Mouse (Mus musculus): ENCODE results near the gene Stk39. TPM values are rescaled to one million over a fixed set of nuclear protein-coding genes. Genes with fewer than 3 reads are reported as not detected.

The Stk39 gene
- polyA plus RNA-seq, 1 experiment: 16.7 TPM

DNA sequence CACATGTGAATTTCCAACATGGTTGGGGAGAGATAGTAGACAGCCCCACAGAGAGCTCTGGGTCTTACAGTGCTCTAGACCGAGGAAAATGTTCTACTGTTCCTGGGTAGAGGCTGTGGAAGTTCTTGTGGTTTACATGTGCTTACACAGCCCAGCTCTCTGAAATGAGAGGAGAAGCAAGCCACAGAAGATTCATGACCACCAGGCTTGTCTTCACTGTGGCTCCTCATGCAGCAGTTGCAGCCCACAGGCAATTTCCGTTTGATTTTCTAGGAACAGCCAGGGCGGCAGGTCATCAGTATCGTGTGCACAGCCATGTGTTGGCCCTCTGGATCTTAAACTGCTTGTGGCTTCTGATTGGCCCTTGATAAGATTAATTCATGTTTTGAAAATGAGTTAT lies 252.2 kb downstream of the Stk39 start:
- Histone ChIP-seq H3K4me3 (ENCODE audit: insufficient read depth, low read depth, low read length) (no peak overlapping the region), H3K27ac (replicated peaks; ENCODE audit: low read depth, low read length) (no peak overlapping the region), H3K4me1 (ENCODE audit: control insufficient read depth, insufficient read depth, insufficient read length, low read length) (peaks cover 2% of the 10 kb centered on the region; the same call in 1 of the 2 replicates)

- Histone ChIP-seq H3K4me3 (ENCODE audit: insufficient read depth, low read depth, low read length) (no peak overlapping the region), H3K27ac (replicated peaks; ENCODE audit: low read depth, low read length) (no peak overlapping the region), H3K4me1 (ENCODE audit: control insufficient read depth, insufficient read depth, insufficient read length, low read length) (no peaks in the 10 kb centered on the region)
Measured at GRCm38 (mm10) chr2:68215176-68215575, 256.9 kb downstream of the Stk39 start.

- Histone ChIP-seq H3K4me3 (ENCODE audit: insufficient read depth, low read depth, low read length) (no peak overlapping the region), H3K4me1 (ENCODE audit: control insufficient read depth, insufficient read depth, insufficient read length, low read length) (no peaks in the 10 kb centered on the region), H3K27ac (replicated peaks; ENCODE audit: low read depth, low read length) (no peak overlapping the region)
Measured at GRCm38 (mm10) chr2:68214400-68214799, 257.7 kb downstream of the Stk39 start.

DNA sequence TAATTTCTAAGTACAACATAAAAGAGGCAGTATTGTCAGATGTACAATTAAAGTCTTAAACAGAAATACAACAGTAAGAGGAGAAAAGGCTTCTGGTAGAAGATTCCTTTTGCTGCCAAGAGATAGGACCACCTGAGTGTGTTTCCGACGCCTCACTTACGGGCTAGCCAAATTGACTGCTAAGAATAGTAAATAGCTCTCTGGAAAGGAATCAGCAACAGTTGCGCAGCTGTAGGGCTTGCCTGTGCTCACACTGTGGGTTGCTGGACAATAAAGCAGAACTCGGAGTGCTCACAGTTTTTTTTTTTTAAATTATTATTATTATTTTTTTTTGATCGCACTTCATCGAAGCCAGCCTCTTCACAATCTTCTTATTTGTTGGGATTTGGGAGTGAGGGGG lies 260.6 kb downstream of the Stk39 start:
- Histone ChIP-seq H3K27ac (replicated peaks; ENCODE audit: low read depth, low read length) (no peak overlapping the region), H3K4me1 (ENCODE audit: control insufficient read depth, insufficient read depth, insufficient read length, low read length) (no peaks in the 10 kb centered on the region), H3K4me3 (ENCODE audit: insufficient read depth, low read depth, low read length) (no peak overlapping the region)

DNA sequence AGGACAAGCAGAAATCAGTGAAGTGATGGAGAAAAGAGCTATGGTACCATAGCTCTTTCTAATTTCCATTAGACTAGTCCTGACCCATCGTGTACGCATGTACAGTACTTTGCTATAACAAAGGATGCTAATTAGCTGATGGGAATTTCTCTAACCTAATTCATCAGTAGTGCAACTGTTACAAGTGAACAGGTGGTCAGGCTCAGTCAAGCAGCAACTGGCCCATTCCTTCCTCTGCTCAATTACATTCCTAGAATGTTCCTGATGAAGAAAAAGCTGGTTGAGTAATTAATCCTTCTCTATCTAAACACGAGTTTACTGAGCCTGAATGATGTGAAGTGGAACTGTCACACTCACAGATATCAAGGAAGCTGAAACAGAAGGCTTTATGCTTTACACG lies 275.8 kb downstream of the Stk39 start:
- no peak overlapping the region for H3K27ac ChIP-seq (replicated peaks; ENCODE audit: low read depth, low read length)
- H3K4me1 ChIP-seq (ENCODE audit: control insufficient read depth, insufficient read depth, insufficient read length, low read length): no peaks in the 10 kb centered on the region
- H3K4me3 ChIP-seq (ENCODE audit: insufficient read depth, low read depth, low read length): no peak overlapping the region

DNA sequence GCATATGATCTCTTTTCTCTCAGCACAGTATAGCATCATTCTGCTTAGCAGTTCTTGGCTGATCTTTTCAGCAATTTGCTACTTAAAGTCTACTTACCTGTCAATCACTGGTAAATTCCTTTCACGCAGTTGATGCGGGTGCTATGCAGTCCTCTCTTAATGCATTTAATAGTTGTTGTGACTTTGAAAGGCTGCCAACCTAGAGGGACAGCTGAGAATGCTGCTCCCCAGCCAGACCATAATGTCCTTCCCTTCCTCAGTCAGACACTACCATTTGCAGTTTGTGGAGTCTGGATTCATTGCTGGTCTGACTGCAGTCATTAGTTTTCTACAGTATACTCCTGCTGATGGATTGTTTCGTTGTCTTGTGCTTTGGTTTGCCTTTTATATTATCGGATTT lies 277.6 kb downstream of the Stk39 start:
- Histone ChIP-seq H3K27ac (replicated peaks; ENCODE audit: low read depth, low read length) (no peak overlapping the region), H3K4me1 (ENCODE audit: control insufficient read depth, insufficient read depth, insufficient read length, low read length) (no peaks in the 10 kb centered on the region), H3K4me3 (ENCODE audit: insufficient read depth, low read depth, low read length) (no peak overlapping the region)

DNA sequence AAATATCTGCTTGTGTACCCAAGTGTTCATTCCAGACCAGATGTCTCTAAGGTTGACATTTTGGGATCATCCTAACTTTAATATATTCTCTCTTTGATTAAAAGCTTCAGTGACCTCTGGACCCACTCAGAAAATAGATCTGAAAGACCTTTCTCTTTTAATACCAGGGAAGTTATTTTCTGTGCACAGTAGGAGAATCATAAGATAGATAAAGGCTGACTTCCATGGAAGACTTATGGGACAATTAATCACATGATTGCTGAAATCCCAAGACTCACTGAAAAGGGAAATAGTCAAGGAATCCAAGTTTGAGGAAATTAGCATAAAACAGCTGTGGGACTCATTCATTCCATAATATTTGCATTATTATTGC lies 278.6 kb downstream of the Stk39 start:
- no peak overlapping the region for H3K4me3 ChIP-seq (ENCODE audit: insufficient read depth, low read depth, low read length)
- no peak overlapping the region for H3K27ac ChIP-seq (replicated peaks; ENCODE audit: low read depth, low read length)
- H3K4me1 ChIP-seq (ENCODE audit: control insufficient read depth, insufficient read depth, insufficient read length, low read length): no peaks in the 10 kb centered on the region

DNA sequence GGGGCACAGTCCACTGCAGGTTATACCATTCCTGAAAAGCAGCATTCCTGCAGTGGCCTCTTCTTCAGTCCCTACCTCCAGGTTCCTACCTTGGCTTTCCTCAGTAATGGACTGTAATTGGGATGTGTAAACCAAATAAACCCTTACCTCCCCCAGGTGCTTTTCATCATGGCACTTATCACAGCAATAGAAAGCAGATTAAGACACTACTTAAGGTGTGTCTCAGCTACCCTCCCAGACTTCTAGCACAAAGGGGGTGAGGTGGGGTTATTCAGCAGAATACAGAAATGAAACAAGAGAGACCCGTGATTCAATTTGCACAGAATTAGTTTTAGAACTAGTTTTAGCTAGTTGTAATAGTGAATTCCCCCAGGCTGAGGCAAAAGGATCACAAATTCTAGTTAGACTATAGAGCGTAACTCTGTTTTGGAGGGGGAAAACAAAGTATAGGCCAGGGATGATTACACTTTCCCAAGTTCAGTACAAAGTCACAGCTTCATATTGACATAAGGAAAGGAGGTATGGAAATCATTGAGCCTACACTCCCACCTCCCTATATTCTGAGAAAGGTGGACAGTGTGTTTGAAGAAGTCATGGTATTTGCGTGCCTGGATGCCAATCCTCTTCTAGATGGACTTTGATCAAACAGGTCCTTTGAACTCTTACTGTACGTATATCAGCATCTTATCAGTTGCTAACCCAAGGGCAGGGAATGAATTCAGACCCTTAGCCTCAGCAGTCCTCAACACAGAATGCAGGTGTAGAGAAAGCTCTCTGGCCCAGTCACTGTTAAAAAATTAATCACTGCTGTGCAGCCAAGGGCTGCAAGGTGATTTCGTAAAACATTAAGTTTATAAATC lies 279.2 kb downstream of the Stk39 start:
- Histone ChIP-seq H3K4me1 (ENCODE audit: control insufficient read depth, insufficient read depth, insufficient read length, low read length) (no peaks in the 10 kb centered on the region), H3K27ac (replicated peaks; ENCODE audit: low read depth, low read length) (no peak overlapping the region), H3K4me3 (ENCODE audit: insufficient read depth, low read depth, low read length) (no peak overlapping the region)

GRCm38 (mm10) chr2:68176425-68176824 lies 295.6 kb downstream of the Stk39 start:
- Histone ChIP-seq H3K4me3 (ENCODE audit: insufficient read depth, low read depth, low read length) (no peak overlapping the region), H3K4me1 (ENCODE audit: control insufficient read depth, insufficient read depth, insufficient read length, low read length) (no peaks in the 10 kb centered on the region), H3K27ac (replicated peaks; ENCODE audit: low read depth, low read length) (no peak overlapping the region)

DNA sequence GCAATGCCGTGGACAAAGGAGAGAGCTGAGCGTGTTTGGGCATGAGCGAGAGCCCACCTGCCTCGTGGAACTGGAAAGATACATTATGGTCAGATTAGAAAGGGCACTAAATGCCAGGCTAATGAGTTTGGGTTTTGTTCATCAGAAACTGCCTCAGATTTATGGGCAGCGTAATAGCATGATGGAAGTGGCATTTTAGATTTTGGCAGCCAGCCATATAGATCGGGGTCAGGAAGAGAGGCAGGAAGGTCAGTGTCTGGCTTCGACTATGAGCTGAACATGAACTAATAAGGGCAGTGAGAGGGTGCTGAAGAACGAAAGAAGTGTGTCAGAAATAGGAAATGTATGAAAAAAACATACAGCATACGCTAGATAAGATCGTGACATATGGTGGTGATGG lies 300.8 kb downstream of the Stk39 start:
- Histone ChIP-seq H3K27ac (replicated peaks; ENCODE audit: low read depth, low read length) (no peak overlapping the region), H3K4me1 (ENCODE audit: control insufficient read depth, insufficient read depth, insufficient read length, low read length) (no peaks in the 10 kb centered on the region), H3K4me3 (ENCODE audit: insufficient read depth, low read depth, low read length) (no peak overlapping the region)

DNA sequence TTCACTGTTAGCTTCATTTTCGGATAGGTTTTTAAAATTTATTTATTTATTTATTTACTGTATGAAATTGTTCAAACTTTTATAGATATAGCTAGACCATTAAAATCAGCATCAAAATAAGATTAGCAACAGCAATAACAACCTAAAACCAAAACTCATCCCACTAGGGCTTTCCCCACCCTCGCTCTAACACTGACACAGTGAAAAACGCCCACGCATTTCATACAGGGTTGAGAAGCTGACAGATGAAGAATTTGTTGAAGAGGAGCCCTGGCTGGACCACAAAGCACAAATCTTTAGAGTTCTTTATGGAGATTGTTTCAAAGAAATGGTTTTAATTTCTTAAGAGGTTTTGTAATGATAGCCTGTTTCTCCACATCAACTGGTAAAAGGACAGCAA lies 310.1 kb downstream of the Stk39 start:
- Histone ChIP-seq H3K4me3 (ENCODE audit: insufficient read depth, low read depth, low read length) (no peak overlapping the region), H3K4me1 (ENCODE audit: control insufficient read depth, insufficient read depth, insufficient read length, low read length) (no peaks in the 10 kb centered on the region), H3K27ac (replicated peaks; ENCODE audit: low read depth, low read length) (no peak overlapping the region)

DNA sequence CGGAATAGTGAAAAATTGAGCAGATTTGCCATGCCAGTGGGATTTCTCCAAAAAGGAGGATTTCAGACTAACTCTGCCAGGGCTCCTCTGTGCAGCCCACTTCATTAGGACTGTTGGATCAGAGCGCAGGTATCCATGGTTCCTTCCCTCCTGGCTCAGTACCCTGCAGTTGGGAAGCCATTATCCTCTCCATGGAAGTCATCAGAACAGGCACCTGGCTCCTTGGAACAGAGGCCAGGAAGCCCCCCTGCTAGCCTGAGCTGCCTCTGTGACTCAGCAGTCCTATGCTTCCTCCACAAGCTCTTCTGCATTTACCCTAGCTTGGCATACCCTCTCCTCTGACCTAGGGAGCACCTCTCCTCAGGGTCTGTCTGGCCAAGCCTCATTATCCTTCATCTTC lies 311.5 kb downstream of the Stk39 start:
- Histone ChIP-seq H3K4me3 (ENCODE audit: insufficient read depth, low read depth, low read length) (no peak overlapping the region), H3K4me1 (ENCODE audit: control insufficient read depth, insufficient read depth, insufficient read length, low read length) (no peaks in the 10 kb centered on the region), H3K27ac (replicated peaks; ENCODE audit: low read depth, low read length) (no peak overlapping the region)

Other genes starting within 250 kb of the Stk39 start
- gene 4933409G03Rik, start 110.1 kb upstream of the Stk39 start, polyA plus RNA-seq (2012; ENCODE audit: insufficient read depth, insufficient read length, missing spikeins): not detected in 2 replicates
- gene 4932414N04Rik, start 184.2 kb upstream of the Stk39 start, polyA plus RNA-seq (2012; ENCODE audit: insufficient read depth, insufficient read length, missing spikeins): not detected in 2 replicates

All from brown adipose tissue, adult 24 weeks (tissue).